Mouse (Mus musculus) urinary bladder, postnatal 4 days (tissue): ENCODE measurements at regions not wholly inside any gene's neighbourhood (a gene's known extent, or its start where the extent isn't known, plus 50 kb on each side); places are given as distances from the start of the nearest gene placed in this dataset.

Experiments used
- DNase-seq, 2 experiments: peaks; one replicate each; pipeline ENCODE4 v3.0.0; 2021 to 2022; ENCODE audit warnings: low spot score in 2 of 2

GRCm38 (mm10) chr4:12837097-12837426 lies 665.2 kb upstream of the Fam92a start:
- DNase-seq: no peak

- no peak for DNase-seq
Measured at GRCm38 (mm10) chr4:12836326-12837096, 664.7 kb upstream of the Fam92a start.

DNA sequence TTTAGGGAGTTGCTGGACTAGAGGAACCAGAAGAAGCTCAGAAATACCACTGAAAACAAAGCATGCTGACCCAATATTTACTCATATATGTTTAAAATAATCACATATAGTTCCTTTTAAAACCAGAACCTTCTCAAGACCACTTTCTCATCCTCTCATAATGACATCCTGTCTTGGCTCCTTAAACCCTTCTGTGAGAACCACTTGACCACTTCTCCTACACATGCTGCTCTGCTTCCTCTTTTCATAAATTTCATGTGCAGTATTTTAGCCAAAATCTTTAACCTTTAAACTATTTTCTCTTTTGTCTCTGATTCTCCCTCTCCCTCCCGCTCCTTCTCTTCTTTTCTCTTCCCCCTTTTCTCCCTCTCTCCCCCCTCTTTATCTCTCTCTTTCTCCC lies 654.6 kb upstream of the Fam92a start:
- DNase-seq: no peak

DNA sequence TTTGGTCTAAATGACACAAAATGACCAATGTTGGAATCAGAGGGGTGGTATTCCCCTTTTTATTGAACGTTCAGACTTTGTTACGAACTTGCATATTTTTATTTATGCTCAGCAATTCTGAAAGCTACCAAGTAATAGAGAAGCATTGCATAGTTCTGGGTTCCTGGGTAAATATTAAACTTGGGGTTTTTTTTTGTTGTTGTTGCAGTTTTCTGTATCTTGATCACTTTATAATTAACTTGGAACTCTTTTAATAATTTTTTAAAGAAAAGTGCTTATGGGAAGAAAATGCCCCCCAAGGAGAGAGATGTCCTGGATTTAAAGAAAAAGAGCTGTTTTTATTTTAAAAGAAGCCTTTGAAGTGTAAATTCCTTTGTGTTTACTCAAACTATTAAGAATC lies 642.4 kb upstream of the Fam92a start:
- no peak for DNase-seq

- DNase-seq: no peak
Measured at GRCm38 (mm10) chr4:12801186-12801585, 629.4 kb upstream of the Fam92a start.

DNA sequence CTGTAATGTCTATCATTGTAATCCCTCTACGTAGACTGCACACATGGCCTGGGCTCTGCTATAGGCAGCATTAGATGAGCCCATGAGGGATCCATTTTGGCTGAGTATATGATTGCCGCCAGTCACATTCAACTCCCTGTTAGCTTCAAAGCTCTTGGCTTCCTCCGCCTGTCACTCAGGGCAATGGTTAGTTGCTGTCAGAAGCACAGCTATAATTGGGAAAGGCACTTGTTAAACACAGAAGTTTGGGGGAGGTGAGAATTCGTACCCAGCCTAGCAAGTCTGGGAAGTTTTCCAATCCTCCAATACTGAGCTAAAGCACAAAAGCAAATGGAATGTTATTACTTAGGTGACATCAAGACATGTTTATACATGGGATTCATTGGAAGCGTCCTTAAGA lies 627.7 kb upstream of the Fam92a start:
- no peak for DNase-seq

DNA sequence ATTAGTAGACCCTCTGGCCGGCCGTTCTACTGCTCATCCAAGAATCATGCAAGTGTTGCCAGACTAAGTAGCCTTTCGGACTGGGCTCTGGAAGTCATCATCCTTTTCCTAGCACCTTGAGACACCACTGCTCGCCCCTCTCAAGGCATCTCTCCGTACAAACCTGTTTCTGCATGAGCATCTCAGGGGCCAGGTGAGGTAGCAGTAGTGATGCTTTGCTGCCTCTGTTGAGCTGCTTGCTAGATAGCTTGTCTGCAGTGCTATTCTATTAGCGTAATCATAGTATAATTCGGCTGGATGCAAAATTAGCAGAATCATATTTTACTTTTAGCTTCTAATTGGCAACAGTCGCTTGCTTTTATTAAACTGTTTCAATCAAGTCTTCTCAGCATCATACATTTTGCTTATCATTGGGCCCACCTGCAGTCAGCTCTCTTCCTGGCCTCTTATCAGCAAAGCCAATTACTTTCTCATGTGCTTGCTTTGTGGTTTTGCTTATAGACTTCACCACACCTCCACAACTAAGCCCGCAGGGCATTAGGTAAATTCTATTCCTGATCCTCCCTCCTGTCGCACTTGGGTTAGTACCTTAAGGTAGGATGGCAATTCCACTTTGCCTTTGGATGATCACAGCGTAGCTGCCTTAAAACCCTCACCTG lies 621.1 kb upstream of the Fam92a start:
- DNase-seq: no peak

DNA sequence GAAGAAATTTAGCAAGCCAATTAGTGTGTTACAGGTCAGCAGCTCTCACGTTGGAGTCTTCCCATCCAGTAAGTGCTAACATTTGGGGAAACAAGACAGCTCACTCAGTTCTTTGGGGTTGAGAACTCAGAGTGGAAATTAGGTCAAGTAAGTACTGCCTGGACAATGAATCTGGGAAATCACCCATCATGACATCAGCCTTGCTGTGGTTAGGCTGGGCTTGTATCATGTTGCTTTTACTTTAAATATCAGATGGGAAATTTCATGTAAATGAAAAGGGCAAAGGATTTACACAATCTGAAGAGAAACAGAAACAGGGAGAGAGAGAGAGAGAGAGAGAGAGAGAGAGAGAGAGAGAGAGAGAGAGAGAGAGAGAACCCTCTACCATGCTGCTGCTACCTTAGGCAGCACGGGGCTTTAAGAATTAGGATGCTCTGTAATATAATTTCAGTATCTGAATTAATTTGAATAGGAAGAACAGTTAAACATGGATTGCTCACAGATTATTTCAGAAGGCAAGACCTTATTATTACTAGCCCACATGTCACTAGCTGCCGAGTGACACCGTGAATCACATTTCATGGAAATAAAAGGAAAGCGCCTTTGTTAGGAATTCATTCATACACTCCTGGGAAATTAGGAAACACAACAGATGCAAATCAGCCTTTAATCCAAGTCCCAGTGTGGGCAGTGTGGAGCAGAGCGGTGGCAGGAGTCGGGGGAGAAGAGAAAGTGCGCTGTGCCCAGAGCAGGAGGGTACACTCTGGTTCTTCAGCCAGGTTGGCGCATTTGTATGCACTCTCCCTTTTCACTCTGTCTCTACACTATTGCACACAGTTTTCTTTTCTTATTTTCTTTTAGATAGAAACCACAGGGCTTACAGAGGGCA lies 620.2 kb upstream of the Fam92a start:
- no peak for DNase-seq

DNA sequence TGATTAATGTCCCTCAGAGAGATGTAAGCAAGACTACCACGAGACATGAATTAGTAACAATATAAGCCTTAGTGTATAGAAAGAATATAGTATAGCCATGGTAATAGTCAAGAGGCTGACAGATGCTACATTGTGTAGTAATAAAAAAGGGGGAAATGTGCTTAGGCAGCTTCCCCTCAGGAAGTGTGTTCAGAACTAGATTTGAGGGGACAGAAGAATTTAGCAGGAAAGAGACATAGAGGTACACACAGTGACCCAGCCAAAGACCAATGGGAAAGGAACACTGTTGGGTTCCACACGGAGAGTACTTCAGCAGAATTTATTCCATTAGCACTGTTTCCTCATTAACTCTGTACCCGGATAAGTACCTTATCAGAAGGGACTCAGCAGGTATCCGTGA lies 614.0 kb upstream of the Fam92a start:
- DNase-seq: no peak

- no peak for DNase-seq
Measured at GRCm38 (mm10) chr4:12784479-12784878, 612.7 kb upstream of the Fam92a start.

GRCm38 (mm10) chr4:12784068-12784467 lies 612.3 kb upstream of the Fam92a start:
- DNase-seq: no peak

DNA sequence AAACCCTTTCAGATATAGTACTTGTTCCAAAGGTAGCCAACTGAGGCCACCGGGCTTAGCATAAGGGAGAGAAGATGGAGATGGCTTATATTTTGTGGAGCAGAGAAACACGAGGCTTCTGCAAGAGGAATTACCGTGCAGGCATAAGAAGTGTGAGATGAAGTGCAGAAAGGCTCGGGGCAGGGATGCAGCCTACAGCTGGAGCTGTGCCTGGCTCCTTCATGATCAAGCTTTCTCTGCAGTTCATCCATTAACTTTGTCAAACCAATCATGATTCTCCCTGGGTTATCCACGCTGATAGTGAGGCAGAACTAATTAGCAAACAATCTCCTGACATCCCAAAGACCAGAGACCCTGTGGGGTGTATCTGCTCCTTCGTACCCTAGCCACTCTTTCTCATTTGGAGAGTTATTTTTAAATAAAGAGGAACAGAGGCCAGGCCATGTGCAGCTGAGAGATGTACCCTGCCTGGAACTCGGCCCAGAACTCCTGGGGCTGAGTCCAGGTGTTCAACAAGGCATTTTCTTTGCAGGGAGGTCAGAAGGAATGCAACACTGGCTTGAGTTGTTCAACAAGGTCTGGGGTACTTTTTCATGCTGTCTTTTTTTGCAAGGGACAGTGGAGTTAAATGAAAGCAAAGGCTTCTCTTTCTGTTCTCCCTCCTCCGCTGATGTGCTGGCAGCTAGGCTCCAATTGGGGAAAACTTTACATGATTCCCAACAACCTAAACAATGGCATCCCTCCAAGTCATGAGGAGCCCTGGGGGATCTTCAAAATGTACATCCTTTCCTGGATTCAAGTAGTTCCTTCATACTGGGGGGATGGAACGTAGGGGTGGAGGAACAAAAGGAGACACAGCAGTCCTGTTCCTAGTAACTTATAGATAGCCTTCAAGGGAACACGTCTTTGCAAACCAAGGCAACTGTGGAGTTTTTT lies 610.4 kb upstream of the Fam92a start:
- DNase-seq: no peak

- no peak for DNase-seq
Measured at GRCm38 (mm10) chr4:12780254-12780653, 608.4 kb upstream of the Fam92a start.

- no peak for DNase-seq
Measured at GRCm38 (mm10) chr4:12779211-12779610, 607.4 kb upstream of the Fam92a start.

DNA sequence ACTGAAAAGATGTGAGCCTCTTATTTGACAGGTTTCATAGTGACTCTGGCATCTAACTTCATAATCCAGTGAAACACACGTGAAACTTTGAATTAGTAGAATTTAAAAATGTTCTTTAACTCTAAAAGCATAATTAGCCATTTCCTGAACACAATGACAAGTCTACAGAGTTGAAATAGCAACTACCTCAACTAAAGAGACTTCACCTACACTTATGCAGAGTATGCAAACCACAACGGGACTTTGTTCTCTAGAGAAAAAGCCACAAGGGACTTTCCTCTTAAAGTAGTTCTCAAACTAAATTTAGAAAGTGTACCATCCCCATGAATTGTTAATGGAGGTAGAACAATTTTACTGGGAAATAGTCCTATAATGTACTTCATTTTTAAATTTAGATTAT lies 606.3 kb upstream of the Fam92a start:
- DNase-seq: no peak

- no peak for DNase-seq
Measured at GRCm38 (mm10) chr4:12776217-12776578, 604.4 kb upstream of the Fam92a start.

DNA sequence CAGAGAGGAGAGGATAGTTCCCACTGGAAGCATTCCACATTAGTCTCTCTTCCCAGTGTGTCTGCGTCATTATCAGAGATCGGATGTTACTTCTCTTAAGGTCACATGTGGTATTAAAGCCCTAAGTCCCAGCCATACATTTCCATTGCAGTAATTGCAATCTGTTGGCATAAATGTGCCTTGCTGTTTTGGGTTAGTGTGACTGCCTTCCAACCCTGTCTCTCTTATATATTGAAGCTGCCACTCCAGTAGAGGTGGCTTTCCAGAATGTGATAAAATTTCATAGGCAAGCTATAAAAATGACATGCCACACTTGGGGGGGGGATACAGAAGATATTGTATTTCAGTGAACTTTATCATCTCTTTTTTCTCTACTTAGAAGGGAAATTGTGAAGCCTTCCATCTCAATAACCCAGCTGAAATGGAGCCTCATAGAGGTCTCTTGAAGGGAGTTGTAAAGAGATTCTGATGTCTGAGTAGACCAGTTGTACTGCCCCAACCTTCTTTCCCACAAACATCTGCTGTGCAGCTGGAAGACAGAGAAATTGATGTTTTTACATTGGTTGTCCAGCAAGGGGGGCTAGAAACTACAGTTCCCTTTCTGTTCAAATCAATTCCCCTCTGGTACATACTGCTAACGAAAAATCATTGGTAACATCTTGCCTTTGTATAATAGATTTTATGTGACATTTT lies 603.9 kb upstream of the Fam92a start:
- DNase-seq: no peak

DNA sequence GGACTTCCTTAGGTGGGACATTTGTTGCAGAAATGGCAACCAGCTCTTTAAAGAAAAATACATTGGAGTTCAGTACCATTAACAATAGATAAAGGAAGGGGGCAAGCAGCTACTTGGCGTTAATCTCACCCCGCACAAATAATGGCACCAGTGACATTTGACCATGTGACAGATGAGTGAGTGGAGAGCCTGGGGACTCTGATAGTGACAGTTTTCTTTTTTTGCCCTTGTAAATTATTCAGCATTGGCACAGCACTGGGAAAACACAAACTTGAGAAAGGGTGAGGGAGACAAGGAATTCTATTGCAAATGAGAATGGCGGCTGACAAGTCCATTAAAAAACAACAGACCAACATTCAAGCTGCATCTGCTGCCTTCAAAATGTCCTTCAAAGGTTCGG lies 603.3 kb upstream of the Fam92a start:
- DNase-seq: no peak

GRCm38 (mm10) chr4:12774671-12775070 lies 602.9 kb upstream of the Fam92a start:
- DNase-seq: no peak

DNA sequence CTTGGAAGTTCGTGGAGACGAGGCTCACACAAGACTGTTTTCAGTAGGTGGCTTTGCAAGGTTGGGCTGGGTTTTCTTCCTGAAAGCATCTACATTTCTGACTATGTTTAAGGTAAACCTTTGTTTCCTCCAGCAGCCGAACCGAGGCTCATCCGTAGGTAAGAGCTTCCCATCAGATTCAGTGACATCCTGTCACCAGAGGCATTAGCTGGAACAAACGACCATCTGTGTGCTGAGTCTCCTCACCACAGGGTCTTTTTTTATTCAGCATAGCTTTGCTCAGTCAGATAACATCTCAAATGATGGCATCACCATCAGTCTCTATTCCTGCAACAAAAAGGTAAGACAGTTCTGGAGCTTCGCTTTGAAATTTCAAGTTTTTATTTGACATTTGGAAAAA lies 601.4 kb upstream of the Fam92a start:
- no peak for DNase-seq

DNA sequence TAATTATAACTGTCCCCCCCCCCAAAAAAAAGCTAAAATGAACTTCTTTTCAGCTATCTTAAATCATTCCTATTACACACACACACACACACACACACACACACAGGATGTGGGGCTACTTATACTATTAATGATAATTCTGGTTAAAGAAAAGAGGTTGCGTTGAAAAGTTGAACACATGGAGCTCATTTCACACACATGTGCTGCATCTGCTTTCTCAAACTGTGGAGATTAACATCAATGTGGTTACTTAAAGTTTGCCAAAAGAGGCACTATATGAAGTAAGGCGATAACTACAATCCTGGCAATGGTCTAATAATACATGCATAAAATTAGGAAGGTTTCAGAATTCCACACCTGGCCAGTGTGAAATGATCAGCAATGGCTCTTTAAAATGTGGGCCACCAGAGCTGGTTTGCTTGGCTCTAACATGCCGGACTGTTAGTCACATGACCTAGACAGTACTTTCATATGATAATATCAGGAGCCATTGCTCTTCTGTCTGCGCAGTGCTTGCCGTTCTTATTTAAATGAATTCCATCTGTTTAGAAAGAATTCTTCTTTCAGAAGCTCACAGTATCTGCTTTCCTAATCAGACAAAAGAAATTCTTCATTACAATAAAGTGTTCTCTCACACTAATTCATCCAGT lies 598.4 kb upstream of the Fam92a start:
- DNase-seq: no peak
